Mouse (Mus musculus): ENCODE data around the gene Cab39.

Cab39 gene

GRCm38 (mm10) chr1:85793208-85794105, at the start of gene Cab39:
Cab39 (plus strand) TSS chr1:85793441.
- DNase-seq (ENCODE audit: low read depth, low spot score), result peak; percentile 74

- no peak for DNase-seq (ENCODE audit: low read depth, low spot score)
Measured at GRCm38 (mm10) chr1:85744539-85744938, 48.7 kb upstream of the Cab39 start.

- no peak for DNase-seq (ENCODE audit: low read depth, low spot score)
Measured at GRCm38 (mm10) chr1:85746511-85746910, 46.7 kb upstream of the Cab39 start.

- DNase-seq (ENCODE audit: low read depth, low spot score), result no peak
Measured at GRCm38 (mm10) chr1:85749829-85750228, 43.4 kb upstream of the Cab39 start.

- DNase-seq (ENCODE audit: low read depth, low spot score), result no peak
Measured at GRCm38 (mm10) chr1:85750650-85751049, 42.6 kb upstream of the Cab39 start.

GRCm38 (mm10) chr1:85751494-85751893, 41.7 kb upstream of the Cab39 start:
- DNase-seq (ENCODE audit: low read depth, low spot score), result no peak

- no peak for DNase-seq (ENCODE audit: low read depth, low spot score)
Measured at GRCm38 (mm10) chr1:85751932-85752680, 41.1 kb upstream of the Cab39 start.

- DNase-seq (ENCODE audit: low read depth, low spot score), result no peak
Measured at GRCm38 (mm10) chr1:85757531-85758230, 35.6 kb upstream of the Cab39 start.

GRCm38 (mm10) chr1:85758231-85758968, 34.8 kb upstream of the Cab39 start:
- DNase-seq (ENCODE audit: low read depth, low spot score), result no peak

GRCm38 (mm10) chr1:85758969-85759293, 34.3 kb upstream of the Cab39 start:
- DNase-seq (ENCODE audit: low read depth, low spot score), result no peak

- DNase-seq (ENCODE audit: low read depth, low spot score), result no peak
Measured at GRCm38 (mm10) chr1:85761665-85762064, 31.6 kb upstream of the Cab39 start.

GRCm38 (mm10) chr1:85763386-85763785, 29.9 kb upstream of the Cab39 start:
- no peak for DNase-seq (ENCODE audit: low read depth, low spot score)

GRCm38 (mm10) chr1:85764291-85764690, 28.9 kb upstream of the Cab39 start:
- DNase-seq (ENCODE audit: low read depth, low spot score), result no peak

- no peak for DNase-seq (ENCODE audit: low read depth, low spot score)
Measured at GRCm38 (mm10) chr1:85766120-85766519, 27.1 kb upstream of the Cab39 start.

GRCm38 (mm10) chr1:85767754-85768153, 25.5 kb upstream of the Cab39 start:
- DNase-seq (ENCODE audit: low read depth, low spot score), result no peak

- DNase-seq (ENCODE audit: low read depth, low spot score), result no peak
Measured at GRCm38 (mm10) chr1:85771976-85772375, 21.3 kb upstream of the Cab39 start.

GRCm38 (mm10) chr1:85775136-85775535, 18.1 kb upstream of the Cab39 start:
- DNase-seq (ENCODE audit: low read depth, low spot score), result no peak

- DNase-seq (ENCODE audit: low read depth, low spot score), result no peak
Measured at GRCm38 (mm10) chr1:85776154-85776553, 17.1 kb upstream of the Cab39 start.

- no peak for DNase-seq (ENCODE audit: low read depth, low spot score)
Measured at GRCm38 (mm10) chr1:85778436-85778835, 14.8 kb upstream of the Cab39 start, which contains the start of gene A630001G21Rik. A630001G21Rik (minus strand) TSS chr1:85778643.

GRCm38 (mm10) chr1:85779012-85779411, 14.2 kb upstream of the Cab39 start:
- no peak for DNase-seq (ENCODE audit: low read depth, low spot score)

- DNase-seq (ENCODE audit: low read depth, low spot score), result no peak
Measured at GRCm38 (mm10) chr1:85779428-85780180, 13.6 kb upstream of the Cab39 start.

Data from c-Kit-negative CD71-positive TER-119-positive erythroid progenitor cells, embryonic 14.5 days (primary cell).